Mouse (Mus musculus): ENCODE data around the gene Atp5g1. TPM values are rescaled to one million over a fixed set of nuclear protein-coding genes. Genes with fewer than 3 reads are reported as not detected.
A peak's percentile ranks its signal among the peaks of the same experiment; 100 is the strongest.

The Atp5g1 gene
- polyA plus RNA-seq, 1 experiment from 2014 or later: 642 TPM

- Histone ChIP-seq H3K27ac (replicated peaks) (no peak overlapping the region), H3K36me3 (peaks cover 44% of the 10 kb centered on the region), H3K4me3 (no peak overlapping the region), H3K9me3 (no peaks in the 10 kb centered on the region), H3K27me3 (no peaks in the 10 kb centered on the region), H3K4me2 (no peak overlapping the region), H3K4me1 (replicated peaks) (peaks cover 24% of the 10 kb centered on the region), H3K9ac (no peak overlapping the region)
- 96% methylated on average over 5 of the region's 5 CpGs for WGBS
- ATAC-seq (ENCODE audit: low read depth): no peak
These were observed 38.0 kb downstream of the Atp5g1 start for GRCm38 (mm10) chr11:96037499-96037898.

GRCm38 (mm10) chr11:96035133-96035532, 40.3 kb downstream of the Atp5g1 start:
- Histone ChIP-seq H3K4me3 (peak overlapping the region; percentile 81), H3K9me3 (no peaks in the 10 kb centered on the region), H3K4me1 (replicated peaks) (peaks cover 24% of the 10 kb centered on the region), H3K4me2 (peak overlapping the region; percentile 97), H3K9ac (peak overlapping the region; percentile 88), H3K36me3 (peaks cover 25% of the 10 kb centered on the region), H3K27me3 (peaks cover 3% of the 10 kb centered on the region; the same call in 1 of the 2 replicates), H3K27ac (replicated peaks) (peak overlapping the region; percentile 69; the same call in 1 of the 2 replicates)
- ATAC-seq (ENCODE audit: low read depth): peak; percentile 62; the same call in 1 of the 2 replicates
- WGBS: 12% methylated on average over 6 of the region's 6 CpGs

GRCm38 (mm10) chr11:96034596-96035052, 40.8 kb downstream of the Atp5g1 start, which contains the start of gene Snf8:
Gene Snf8 (plus strand): TSS chr11:96034885.
- Histone ChIP-seq H3K27ac (replicated peaks) (peak within 1 kb of the TSS; percentile 69), H3K27me3 (peaks cover 7% of the 10 kb centered on the region), H3K9ac (peak within 1 kb of the TSS; percentile 88), H3K9me3 (no peaks in the 10 kb centered on the region), H3K4me2 (peak within 1 kb of the TSS; percentile 97), H3K4me1 (replicated peaks) (peaks cover 24% of the 10 kb centered on the region), H3K4me3 (peak within 1 kb of the TSS; percentile 81), H3K36me3 (peaks cover 22% of the 10 kb centered on the region)
- ATAC-seq (ENCODE audit: low read depth): peak; percentile 76
- under 1% methylated on average over 29 of the region's 29 CpGs for WGBS

GRCm38 (mm10) chr11:96034116-96034515, 41.4 kb downstream of the Atp5g1 start:
- Histone ChIP-seq H3K27me3 (peaks cover 12% of the 10 kb centered on the region), H3K9me3 (no peaks in the 10 kb centered on the region), H3K36me3 (peaks cover 18% of the 10 kb centered on the region), H3K4me1 (replicated peaks) (peaks cover 24% of the 10 kb centered on the region), H3K4me3 (peak overlapping the region; percentile 81), H3K27ac (replicated peaks) (no peak overlapping the region), H3K9ac (peak overlapping the region; percentile 88), H3K4me2 (peak overlapping the region; percentile 97)
- 51% methylated on average over 8 of the region's 8 CpGs for WGBS
- no peak for ATAC-seq (ENCODE audit: low read depth)

GRCm38 (mm10) chr11:96033264-96033663, 42.2 kb downstream of the Atp5g1 start:
- Histone ChIP-seq H3K9ac (no peak overlapping the region), H3K27ac (replicated peaks) (no peak overlapping the region), H3K4me1 (replicated peaks) (peaks cover 24% of the 10 kb centered on the region), H3K27me3 (peaks cover 18% of the 10 kb centered on the region), H3K4me3 (no peak overlapping the region), H3K4me2 (no peak overlapping the region), H3K9me3 (no peaks in the 10 kb centered on the region), H3K36me3 (peaks cover 10% of the 10 kb centered on the region)
- 94% methylated on average over 2 of the region's 3 CpGs for WGBS
- ATAC-seq (ENCODE audit: low read depth): no peak

GRCm38 (mm10) chr11:96031701-96032100, 43.8 kb downstream of the Atp5g1 start:
- peaks cover 18% of the 10 kb centered on the region for H3K27me3 ChIP-seq
- H3K4me3 ChIP-seq: no peak overlapping the region
- H3K4me1 ChIP-seq (replicated peaks): peaks cover 22% of the 10 kb centered on the region
- H3K36me3 ChIP-seq: 0 out of 2 replicates have a peak, but pooled peaks cover 3% of the 10 kb centered on the region
- no peak overlapping the region for H3K4me2 ChIP-seq
- H3K9ac ChIP-seq: no peak overlapping the region
- no peak for ATAC-seq (ENCODE audit: low read depth)
- 81% methylated on average over 2 of the region's 2 CpGs for WGBS
- no peaks in the 10 kb centered on the region for H3K9me3 ChIP-seq
- no peak overlapping the region for H3K27ac ChIP-seq (replicated peaks)

GRCm38 (mm10) chr11:96030571-96030970, 44.9 kb downstream of the Atp5g1 start:
- Histone ChIP-seq H3K27me3 (peaks cover 18% of the 10 kb centered on the region), H3K4me3 (no peak overlapping the region), H3K27ac (replicated peaks) (no peak overlapping the region), H3K9me3 (no peaks in the 10 kb centered on the region), H3K36me3 (no peaks in the 10 kb centered on the region), H3K4me2 (no peak overlapping the region), H3K9ac (no peak overlapping the region), H3K4me1 (replicated peaks) (peaks cover 11% of the 10 kb centered on the region)
- WGBS: 92% methylated on average over 3 of the region's 3 CpGs
- no peak for ATAC-seq (ENCODE audit: low read depth)

GRCm38 (mm10) chr11:96028130-96028529, 47.3 kb downstream of the Atp5g1 start:
- WGBS: 64% methylated on average over 5 of the region's 5 CpGs
- ATAC-seq (ENCODE audit: low read depth): no peak

GRCm38 (mm10) chr11:96020622-96021021, 54.8 kb downstream of the Atp5g1 start:
- Histone ChIP-seq H3K9ac (no peak overlapping the region), H3K36me3 (no peaks in the 10 kb centered on the region), H3K9me3 (no peaks in the 10 kb centered on the region), H3K4me3 (no peak overlapping the region), H3K4me2 (no peak overlapping the region), H3K27me3 (no peaks in the 10 kb centered on the region), H3K4me1 (replicated peaks) (no peaks in the 10 kb centered on the region), H3K27ac (replicated peaks) (no peak overlapping the region)
- ATAC-seq (ENCODE audit: low read depth): no peak
- WGBS: 71% methylated on average over 4 of the region's 4 CpGs

More at GRCm38 (mm10) chr11:96028130-96028529, 47.3 kb downstream of the Atp5g1 start:
- no peaks in the 10 kb centered on the region for H3K4me1 ChIP-seq (replicated peaks)
- H3K4me3 ChIP-seq: no peak overlapping the region
- H3K27me3 ChIP-seq: peaks cover 18% of the 10 kb centered on the region
- H3K36me3 ChIP-seq: no peaks in the 10 kb centered on the region
- H3K9ac ChIP-seq: no peak overlapping the region
- H3K4me2 ChIP-seq: no peak overlapping the region
- no peaks in the 10 kb centered on the region for H3K9me3 ChIP-seq
- H3K27ac ChIP-seq (replicated peaks): no peak overlapping the region

Other genes with a start within 250 kb of the Atp5g1 start
- gene Gngt2, start 238.5 kb downstream of the Atp5g1 start, polyA plus RNA-seq (2015; fragmentation: Nextera tagmentation; extraction: Ambion mirVana): 3.2 and 4.6 TPM in 2 replicates
- gene Abi3, start 233.2 kb downstream of the Atp5g1 start, polyA plus RNA-seq (2015; fragmentation: Nextera tagmentation; extraction: Ambion mirVana): 2.5 and 2.6 TPM in 2 replicates
- gene B4galnt2, start 160.8 kb downstream of the Atp5g1 start, polyA plus RNA-seq (2015; fragmentation: Nextera tagmentation; extraction: Ambion mirVana): not detected in 2 replicates
- 16.7 and 21.2 TPM in 2 replicates for gene Igf2bp1, start 69.7 kb downstream of the Atp5g1 start, polyA plus RNA-seq (2015; fragmentation: Nextera tagmentation; extraction: Ambion mirVana)
- gene Gip, start 51.1 kb downstream of the Atp5g1 start, polyA plus RNA-seq (2015; fragmentation: Nextera tagmentation; extraction: Ambion mirVana): not detected in 2 replicates
- 129 TPM in 2 replicates for gene Snf8, start 40.8 kb downstream of the Atp5g1 start, polyA plus RNA-seq (2015; fragmentation: Nextera tagmentation; extraction: Ambion mirVana)
- 31.5 and 33.0 TPM in 2 replicates for gene Ube2z, start 10.3 kb downstream of the Atp5g1 start, polyA plus RNA-seq (2015; fragmentation: Nextera tagmentation; extraction: Ambion mirVana)
- not detected in 2 replicates for gene Calcoco2, start 36.3 kb upstream of the Atp5g1 start, polyA plus RNA-seq (2015; fragmentation: Nextera tagmentation; extraction: Ambion mirVana)
- gene Ttll6, start 58.1 kb upstream of the Atp5g1 start, polyA plus RNA-seq (2015; fragmentation: Nextera tagmentation; extraction: Ambion mirVana): not detected in 2 replicates
- gene Hoxb13, start 118.6 kb upstream of the Atp5g1 start, polyA plus RNA-seq (2015; fragmentation: Nextera tagmentation; extraction: Ambion mirVana): 1.7 TPM in 1 of 2 replicates, not detected in the other
- gene Hoxb9, start 195.8 kb upstream of the Atp5g1 start, polyA plus RNA-seq (2015; fragmentation: Nextera tagmentation; extraction: Ambion mirVana): 72.9 and 74.7 TPM in 2 replicates
- gene Hoxb8, start 206.2 kb upstream of the Atp5g1 start, polyA plus RNA-seq (2015; fragmentation: Nextera tagmentation; extraction: Ambion mirVana): 81.7 and 114 TPM in 2 replicates
- gene Hoxb7, start 211.0 kb upstream of the Atp5g1 start, polyA plus RNA-seq (2015; fragmentation: Nextera tagmentation; extraction: Ambion mirVana): 124 and 125 TPM in 2 replicates
- 171 and 174 TPM in 2 replicates for gene Hoxb6, start 216.8 kb upstream of the Atp5g1 start, polyA plus RNA-seq (2015; fragmentation: Nextera tagmentation; extraction: Ambion mirVana)
- 67.1 and 88.3 TPM in 2 replicates for gene Hoxb5, start 227.7 kb upstream of the Atp5g1 start, polyA plus RNA-seq (2015; fragmentation: Nextera tagmentation; extraction: Ambion mirVana)
- 7.5 and 8.7 TPM in 2 replicates for gene Hoxb4, start 242.6 kb upstream of the Atp5g1 start, polyA plus RNA-seq (2015; fragmentation: Nextera tagmentation; extraction: Ambion mirVana)
- 12.8 and 14.7 TPM in 2 replicates for gene Hoxb3, start 247.7 kb upstream of the Atp5g1 start, polyA plus RNA-seq (2015; fragmentation: Nextera tagmentation; extraction: Ambion mirVana)